Mouse (Mus musculus) midbrain, embryonic 10.5 days (tissue): ENCODE results near the gene Frzb. TPM values are rescaled to one million over a fixed set of nuclear protein-coding genes. Genes with fewer than 3 reads are reported as not detected.

Experiments
- polyA plus RNA-seq: library from polyadenylated mRNA; unstranded; fragments of >200 nt; fragmentation: Nextera tagmentation; extraction: Ambion mirVana; gene quantifications from 2 replicates; pipeline ENCODE4 v1.2.1, GENCODE M21; 2016

Gene Frzb
- polyA plus RNA-seq, 1 experiment from 2014 or later: 21.7 TPM

Other genes starting within 250 kb of the Frzb start
- gene Prdx6b, start 155.2 kb downstream of the Frzb start, polyA plus RNA-seq: not detected in 2 replicates
- gene Dnajc10, start 132.2 kb downstream of the Frzb start, polyA plus RNA-seq: 86.4 and 87.8 TPM in 2 replicates
- 59.9 and 65.0 TPM in 2 replicates for gene Nckap1, start 133.8 kb upstream of the Frzb start, polyA plus RNA-seq
- 16.6 and 16.8 TPM in 2 replicates for gene Dusp19, start 169.4 kb upstream of the Frzb start, polyA plus RNA-seq
- gene Nup35, start 169.6 kb upstream of the Frzb start, polyA plus RNA-seq: 72.4 and 75.5 TPM in 2 replicates